Mouse (Mus musculus) G1E (cell line): ENCODE measurements around the gene Ankrd52. TPM values are rescaled to one million over a fixed set of nuclear protein-coding genes. Genes with fewer than 3 reads are reported as not detected.

Experiments
- ATAC-seq: 2 replicates; pipeline ENCODE4 v1.8.0; 2016; ENCODE audit warnings: mild to moderate bottlenecking; ENCODE audit not compliant: insufficient number of reproducible peaks, poor library complexity, low FRiP score, severe bottlenecking; ENCODE audit errors: extremely low read depth
- DNase-seq: peaks from one replicate; pipeline ENCODE4 v3.0.0; 2012; ENCODE audit warnings: low spot score
- H3K27me3 ChIP-seq: 2 replicates; pipeline ENCODE4 v1.6.1; 2012; ENCODE audit warnings: mild to moderate bottlenecking, low read length, inconsistent platforms; ENCODE audit not compliant: insufficient read depth
- H3K36me3 ChIP-seq: replicated peaks from 2 replicates; pipeline ENCODE3; 2012; ENCODE audit warnings: mild to moderate bottlenecking, inconsistent platforms
- H3K4me1 ChIP-seq: 2 replicates; pipeline ENCODE4 v1.6.1; 2012; ENCODE audit warnings: low read depth, low read length, inconsistent platforms, mixed read lengths; ENCODE audit not compliant: insufficient read depth
- H3K4me3 ChIP-seq: 2 replicates; pipeline ENCODE4 v1.5.1; 2012; ENCODE audit warnings: low read depth, mild to moderate bottlenecking, inconsistent platforms, low read length, moderate library complexity, mixed read lengths
- H3K9me3 ChIP-seq: replicated peaks from 2 replicates; pipeline ENCODE4 v1.6.1; 2012; ENCODE audit warnings: inconsistent platforms
- CTCF ChIP-seq: IDR thresholded peaks from 2 replicates; pipeline ENCODE4 v1.5.1; 2012; ENCODE audit warnings: low read depth, low read length, inconsistent platforms, mixed read lengths
- GATA1 ChIP-seq: IDR thresholded peaks from 2 replicates; pipeline ENCODE4 v1.6.1; 2012; ENCODE audit warnings: borderline replicate concordance, low read length, inconsistent platforms, mixed read lengths
- GATA2 ChIP-seq: IDR thresholded peaks from 2 replicates; pipeline ENCODE4 v1.6.1; 2012; ENCODE audit warnings: low read depth, low read length, inconsistent platforms, borderline replicate concordance
- POLR2AphosphoS5 ChIP-seq: IDR thresholded peaks from 2 replicates; pipeline ENCODE4 v1.6.1; 2012; ENCODE audit warnings: low read depth, low read length, inconsistent platforms; ENCODE audit not compliant: insufficient replicate concordance
- TAL1 ChIP-seq: conservative IDR thresholded peaks from 2 replicates; pipeline ENCODE4 v1.6.1; 2012; ENCODE audit warnings: low read depth, low read length, inconsistent platforms, mixed read lengths
- polyA plus RNA-seq: library from polyadenylated mRNA; stranded (reverse); fragments of >175 nt; gene quantifications from 2 replicates; pipeline ENCODE4 v1.2.3, GENCODE M21; 2012
- total RNA-seq, 2 experiments: library from RNA; stranded (forward) in 1 of 2; stranded (reverse) in 1 of 2; fragments of 200-1000 nt in 1 of 2; fragments of >200 nt in 1 of 2; fragmentation: Nextera tagmentation in 1 of 2; gene quantifications; 2 replicates each; pipeline ENCODE4 v1.2.3; 2014 to 2017

Ankrd52 gene
- total and polyA plus RNA-seq, 3 experiments: 6.6 to 75.9 (median 72.9) TPM

GRCm38 (mm10) chr10:128358796-128359195 lies 18.1 kb upstream of the Ankrd52 start:
- Histone ChIP-seq H3K4me3 (no peak overlapping the region), H3K4me1 (0 out of 2 replicates have a peak, but pooled peaks cover 3% of the 10 kb centered on the region), H3K9me3 (no peaks in the 10 kb centered on the region), H3K36me3 (peaks cover 90% of the 10 kb centered on the region), H3K27me3 (no peaks in the 10 kb centered on the region)
- TF ChIP-seq GATA2 (no peak), CTCF (peak; percentile 40)
- DNase-seq (no peak), ATAC-seq (no peak)

DNA sequence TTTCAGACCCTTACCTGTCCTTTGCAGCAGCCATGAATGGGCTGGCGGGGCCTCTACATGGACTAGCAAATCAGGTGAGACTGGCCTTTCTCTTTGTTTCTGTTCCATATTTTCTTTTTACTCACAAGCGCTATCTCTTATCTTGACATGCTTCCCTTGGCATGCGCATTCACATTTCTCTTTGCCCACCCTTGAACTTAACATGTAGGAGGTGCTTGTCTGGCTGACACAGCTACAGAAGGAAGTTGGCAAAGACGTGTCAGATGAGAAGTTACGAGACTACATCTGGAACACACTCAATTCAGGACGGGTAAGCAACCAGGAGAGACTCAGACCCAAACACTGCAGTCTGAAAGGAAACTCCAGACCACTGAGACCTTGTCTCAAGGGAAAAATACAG lies 17.7 kb upstream of the Ankrd52 start:
- Histone ChIP-seq H3K4me1 (0 out of 2 replicates have a peak, but pooled peaks cover 3% of the 10 kb centered on the region), H3K4me3 (no peak overlapping the region), H3K27me3 (no peaks in the 10 kb centered on the region), H3K9me3 (no peaks in the 10 kb centered on the region), H3K36me3 (peaks cover 88% of the 10 kb centered on the region)
- no peak for ATAC-seq
- DNase-seq: no peak
- TF ChIP-seq TAL1 (no peak), CTCF (no peak), POLR2AphosphoS5 (no peak), GATA2 (no peak), GATA1 (no peak)

DNA sequence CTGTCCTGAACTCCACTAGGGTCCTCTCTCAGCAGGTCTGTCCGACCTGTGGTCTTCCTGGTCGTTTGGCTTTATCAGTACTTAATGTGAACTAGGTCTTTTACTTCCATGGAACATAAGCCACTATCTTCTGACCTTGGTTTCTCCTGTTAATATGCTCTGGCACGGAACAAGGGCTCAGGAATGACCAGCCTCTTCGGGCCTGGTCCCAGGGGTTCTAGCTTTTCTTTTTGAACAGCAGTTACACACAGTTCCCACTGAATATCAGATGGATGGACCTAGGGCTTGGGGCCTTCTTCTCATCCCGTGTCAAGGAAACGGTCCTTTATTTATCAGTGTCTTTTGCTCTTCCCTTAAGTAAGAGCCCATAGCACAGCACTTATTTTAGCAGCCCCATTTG lies 15.1 kb upstream of the Ankrd52 start:
- H3K4me3 ChIP-seq: no peak overlapping the region
- H3K27me3 ChIP-seq: no peaks in the 10 kb centered on the region
- peaks cover 13% of the 10 kb centered on the region for H3K4me1 ChIP-seq
- no peaks in the 10 kb centered on the region for H3K9me3 ChIP-seq
- no peak for ATAC-seq
- TF ChIP-seq GATA1 (no peak), TAL1 (no peak), POLR2AphosphoS5 (no peak), GATA2 (no peak), CTCF (no peak)
- DNase-seq: no peak
- peaks cover 92% of the 10 kb centered on the region for H3K36me3 ChIP-seq

GRCm38 (mm10) chr10:128362568-128362967 lies 14.3 kb upstream of the Ankrd52 start:
- TF ChIP-seq GATA2: no peak
- no peak for TF ChIP-seq TAL1
- TF ChIP-seq CTCF: 0 out of 2 replicates have a peak, but pooled peaks have one; percentile 16
- Histone ChIP-seq H3K4me1 (peaks cover 19% of the 10 kb centered on the region), H3K9me3 (no peaks in the 10 kb centered on the region), H3K27me3 (no peaks in the 10 kb centered on the region), H3K36me3 (peaks cover 85% of the 10 kb centered on the region), H3K4me3 (no peak overlapping the region)
- no peak for ATAC-seq
- DNase-seq: no peak

DNA sequence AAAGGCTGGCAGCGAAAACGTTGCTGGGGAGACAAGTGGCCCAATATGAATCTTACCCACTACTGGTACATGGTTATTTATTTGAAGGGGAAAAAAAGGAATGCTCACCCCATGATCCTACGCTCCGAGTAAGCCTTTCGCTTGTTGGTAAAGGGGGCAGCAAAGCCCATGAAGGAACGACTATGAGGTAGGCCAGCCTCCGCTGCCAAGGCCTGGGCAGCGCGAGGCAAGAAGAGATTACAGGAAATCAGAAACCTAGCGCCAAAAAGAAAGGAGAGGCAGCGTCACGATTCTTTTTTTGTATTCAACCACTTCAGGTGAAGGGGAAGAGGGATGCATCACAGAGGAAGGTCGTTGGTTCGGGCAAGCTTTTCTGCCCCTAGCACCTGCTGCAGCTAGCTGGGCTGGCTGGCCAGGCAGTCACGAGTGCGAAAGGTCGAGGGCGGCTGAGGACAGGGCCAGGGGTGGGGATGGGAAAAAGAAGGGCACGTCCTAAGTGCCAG lies 9.0 kb upstream of the Ankrd52 start:
- Histone ChIP-seq H3K9me3 (no peaks in the 10 kb centered on the region), H3K4me3 (peak overlapping the region; percentile 82), H3K4me1 (peaks cover 50% of the 10 kb centered on the region), H3K36me3 (peaks cover 31% of the 10 kb centered on the region), H3K27me3 (no peaks in the 10 kb centered on the region)
- TF ChIP-seq CTCF: no peak
- no peak for TF ChIP-seq POLR2AphosphoS5
- TF ChIP-seq TAL1: no peak
- TF ChIP-seq GATA2: no peak
- no peak for TF ChIP-seq GATA1
- no peak for ATAC-seq
- no peak for DNase-seq

- Histone ChIP-seq H3K4me3 (peak within 1 kb of the TSS; percentile 82), H3K4me1 (peaks cover 56% of the 10 kb centered on the region), H3K27me3 (no peaks in the 10 kb centered on the region), H3K9me3 (no peaks in the 10 kb centered on the region), H3K36me3 (peaks cover 25% of the 10 kb centered on the region)
- no peak for TF ChIP-seq TAL1
- TF ChIP-seq GATA2: no peak
- TF ChIP-seq GATA1: no peak
- TF ChIP-seq CTCF: no peak
- no peak for TF ChIP-seq POLR2AphosphoS5
- DNase-seq (peak; percentile 83), ATAC-seq (peak; percentile 76)
These were observed 8.3 kb upstream of the Ankrd52 start, which contains the start of gene Coq10a for GRCm38 (mm10) chr10:128368402-128369217. Gene Coq10a (minus strand): TSS chr10:128368997.
